16 mouse cellular contexts compared by ENCODE assay signal in genomic region chr16:30262157-30262556, GRCm38 (mm10). TPM values are rescaled to one million over a fixed set of nuclear protein-coding genes. Genes with fewer than 3 reads are reported as not detected.
"Had no signal": no experiment of that assay in that cellular context is flagged by ENCODE, and none has a peak within 500 bp of the region (broad histone marks: within the 10 kb centered on the region; RNA-seq: fewer than 3 reads in every experiment).

No protein-coding gene starts in this region.

- H3K9ac ChIP-seq: lung, embryonic 14.5 days; midbrain, embryonic 13.5 days; midbrain, embryonic 15.5 days; neural tube, embryonic 12.5 days had no signal

- H3K4me1 ChIP-seq: midbrain, embryonic 13.5 days; midbrain, embryonic 15.5 days; neural tube, embryonic 12.5 days had no signal

- H3K27ac ChIP-seq: macrophage; midbrain, embryonic 13.5 days; midbrain, embryonic 15.5 days; neural tube, embryonic 12.5 days had no signal

- H3K36me3 ChIP-seq: midbrain, embryonic 13.5 days; midbrain, embryonic 15.5 days; neural tube, embryonic 12.5 days had no signal

- H3K4me3 ChIP-seq: megakaryocyte, embryonic 14.5 days; midbrain, embryonic 13.5 days; midbrain, embryonic 15.5 days; neural tube, embryonic 12.5 days had no signal

- H3K27me3 ChIP-seq: midbrain, embryonic 15.5 days; neural tube, embryonic 12.5 days had no signal

- H3K9me3 ChIP-seq: midbrain, embryonic 13.5 days; midbrain, embryonic 15.5 days; neural tube, embryonic 12.5 days had no signal

RNA-seq across cellular contexts. Expression of gene Cpn2, which starts 5.1 kb away (rescaled TPM):
- total RNA-seq: megakaryocyte progenitor cell, adult 5-6 weeks; midbrain, postnatal 0 days; monocyte, adult 5-6 weeks had no signal
- polyA plus RNA-seq: lung, embryonic 14.5 days; lung, embryonic 16.5 days; macrophage; midbrain, embryonic 11.5 days; midbrain, embryonic 13.5 days; midbrain, embryonic 15.5 days; midbrain, postnatal 0 days; neural tube, embryonic 12.5 days; neural tube, embryonic 14.5 days; spleen, adult 2 months; stomach, embryonic 14.5 days; thymus, postnatal 0 days had no signal

RNA-seq across cellular contexts. Expression of gene Lrrc15, which starts 20.9 kb away (rescaled TPM):
- total RNA-seq: megakaryocyte progenitor cell, adult 5-6 weeks; monocyte, adult 5-6 weeks; neutrophil, adult 5-6 weeks had no signal
- polyA plus RNA-seq: macrophage; spleen, adult 2 months had no signal
